Mouse (Mus musculus) A20 (cell line): ENCODE measurements at regions not wholly inside any gene's neighbourhood (a gene's known extent, or its start where the extent isn't known, plus 50 kb on each side); places are given as distances from the start of the nearest gene placed in this dataset.

Experiments used
- DNase-seq: peaks from one replicate; pipeline ENCODE4 v3.0.0-alpha.2; 2011; ENCODE audit warnings: low read depth, low spot score

- DNase-seq = no peak
These were observed 58.6 kb upstream of the Vgll2 start for GRCm38 (mm10) chr10:51963671-51964070.

GRCm38 (mm10) chr10:51970113-51970512, 52.2 kb upstream of the Vgll2 start:
- DNase-seq = no peak
